Mouse (Mus musculus) left cerebral cortex, postnatal 36 days (tissue): ENCODE data around the gene Add3. TPM values are rescaled to one million over a fixed set of nuclear protein-coding genes. Genes with fewer than 3 reads are reported as not detected.

Experiments
- DNase-seq, 2 experiments: peaks; one replicate each; pipeline ENCODE4 v3.0.0; 2021 to 2022; ENCODE audit warnings: low spot score in 2 of 2, mixed read lengths in 1 of 2
- intact Hi-C: fragments of 180-260 bp; cut with DNase I; formaldehyde crosslinking; loops from one replicate; pipeline ENCODE4 v1.15.1; 2025
- total RNA-seq, 2 experiments: library from RNA; stranded (reverse); gene quantifications; 2 replicates each; pipeline ENCODE4 v1.2.3; 2021

Add3 gene
- total RNA-seq, 2 experiments from 2014 or later = 89.3 to 89.6 TPM

DNA sequence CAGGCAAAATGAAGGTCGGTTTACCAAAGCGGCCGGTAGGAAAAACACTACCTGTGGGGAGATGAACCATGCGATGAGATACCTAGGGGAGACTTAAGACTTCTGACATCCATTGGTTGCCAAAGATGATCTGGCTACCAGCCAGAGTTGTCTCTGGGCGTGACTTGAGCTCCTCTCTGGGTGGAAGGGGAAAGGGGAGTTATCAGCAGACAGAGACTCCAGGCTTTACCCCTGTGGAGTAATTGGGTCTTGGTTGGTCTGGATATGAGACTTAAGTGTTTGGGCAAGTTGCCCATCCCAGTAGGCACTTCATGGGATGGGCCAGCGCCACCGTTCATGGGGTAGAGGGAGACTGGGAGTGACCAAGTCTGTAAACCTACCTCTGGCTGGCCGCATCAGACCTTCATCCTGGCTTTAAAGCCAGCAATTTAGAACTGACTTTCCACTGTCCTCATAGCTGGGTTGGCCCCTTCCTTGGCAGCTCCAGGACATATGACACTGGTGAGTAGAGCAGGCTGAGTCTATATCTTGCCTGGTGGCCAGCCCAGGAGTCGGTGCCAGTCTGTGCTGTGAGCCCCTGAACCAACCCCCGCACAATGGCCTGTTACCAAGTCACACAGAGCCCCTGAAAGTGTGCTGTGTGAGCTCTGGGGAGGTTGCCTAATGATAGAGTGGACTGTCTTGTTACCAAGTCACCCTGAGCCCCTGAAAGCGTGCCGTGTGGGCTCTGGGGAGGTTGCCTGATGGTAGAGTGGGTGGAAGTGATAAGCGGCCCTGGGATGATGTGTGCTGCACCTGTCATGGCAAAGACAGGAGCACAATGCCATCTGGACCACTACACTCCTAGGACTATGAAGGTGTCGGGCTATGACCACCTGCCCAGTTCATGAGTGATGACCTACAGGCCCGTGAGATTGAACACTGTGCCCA, 117.7 kb downstream of the Add3 start:
- no peak for DNase-seq
- intact Hi-C loops = no loop called here

DNA sequence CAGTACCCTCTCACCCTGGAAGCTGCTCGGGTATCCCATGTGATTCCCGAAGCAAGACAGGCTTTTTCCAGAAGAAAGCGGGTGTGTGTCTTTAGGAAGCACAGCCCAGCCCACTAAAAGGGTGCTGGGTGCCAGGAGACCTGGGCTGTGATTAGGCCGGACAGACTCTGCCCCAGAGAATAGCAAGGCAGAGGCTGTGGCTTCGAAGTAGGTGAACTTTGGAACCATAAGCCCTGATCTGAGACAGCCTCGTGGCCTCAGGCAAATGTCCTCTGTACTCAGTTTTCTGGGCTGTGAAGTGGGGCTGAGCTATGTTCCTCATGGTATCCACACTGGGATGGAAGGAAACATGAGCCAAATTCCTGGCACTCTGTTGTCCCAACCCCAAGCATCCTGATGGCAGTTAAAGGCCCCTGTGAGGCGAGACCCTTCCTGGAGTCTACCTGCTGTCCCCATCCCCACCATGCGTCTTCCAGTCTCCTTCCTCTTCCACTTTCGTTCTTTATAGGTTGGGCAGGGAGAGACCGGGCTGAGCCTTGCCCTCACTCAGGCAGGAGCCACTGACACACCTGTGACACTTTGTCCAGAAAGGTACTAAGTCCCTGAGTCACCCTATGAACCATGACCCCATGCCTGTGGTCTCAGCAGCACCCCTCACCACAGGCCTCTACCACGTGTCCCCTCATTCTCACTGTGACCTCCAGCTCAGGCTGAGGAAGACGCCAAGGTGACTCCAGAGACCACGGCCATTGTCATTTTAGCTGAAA, 118.7 kb downstream of the Add3 start:
- intact Hi-C loops = no loop called here
- DNase-seq = no peak

DNA sequence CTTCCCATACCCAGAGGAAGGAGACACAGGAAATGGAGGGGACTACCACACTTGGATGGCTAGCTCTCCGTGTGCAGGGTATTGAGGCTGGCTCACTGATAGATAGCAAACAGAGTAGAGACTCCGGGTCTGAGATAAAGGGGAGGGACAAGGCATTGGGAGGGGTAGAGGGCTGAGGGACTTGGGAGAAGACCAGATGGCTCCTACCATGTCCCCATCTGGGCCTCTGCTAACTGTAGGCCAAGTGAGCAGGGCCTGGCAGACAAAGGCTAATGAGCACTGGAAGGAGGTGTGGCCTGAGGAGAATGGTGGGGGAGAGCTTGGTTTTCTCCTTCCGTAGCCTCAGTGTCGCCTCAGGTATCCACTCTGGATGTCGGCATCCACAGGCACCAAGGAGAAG, 119.3 kb downstream of the Add3 start:
- intact Hi-C loops = no loop called here
- no peak for DNase-seq

DNA sequence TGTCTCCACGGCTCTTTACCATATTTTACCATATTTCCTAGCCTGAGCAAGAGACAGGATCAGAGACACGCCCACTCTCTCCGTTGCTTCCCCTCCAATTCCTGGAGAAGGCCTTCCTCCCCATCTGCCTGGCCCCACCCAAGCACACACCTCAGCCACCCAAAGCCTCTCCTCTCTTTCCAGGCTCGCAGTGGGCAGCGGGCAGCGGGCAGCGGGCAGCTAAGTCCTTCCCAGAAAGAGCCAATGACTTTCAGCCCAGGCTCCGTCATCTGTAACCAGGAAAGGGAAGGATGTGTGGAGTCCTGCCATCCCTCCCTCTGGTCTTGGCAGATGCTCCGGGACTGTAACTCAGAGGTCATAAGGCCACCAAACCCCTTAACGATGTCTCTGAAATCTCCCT, 120.0 kb downstream of the Add3 start:
- intact Hi-C loops = no loop called here
- DNase-seq = no peak

DNA sequence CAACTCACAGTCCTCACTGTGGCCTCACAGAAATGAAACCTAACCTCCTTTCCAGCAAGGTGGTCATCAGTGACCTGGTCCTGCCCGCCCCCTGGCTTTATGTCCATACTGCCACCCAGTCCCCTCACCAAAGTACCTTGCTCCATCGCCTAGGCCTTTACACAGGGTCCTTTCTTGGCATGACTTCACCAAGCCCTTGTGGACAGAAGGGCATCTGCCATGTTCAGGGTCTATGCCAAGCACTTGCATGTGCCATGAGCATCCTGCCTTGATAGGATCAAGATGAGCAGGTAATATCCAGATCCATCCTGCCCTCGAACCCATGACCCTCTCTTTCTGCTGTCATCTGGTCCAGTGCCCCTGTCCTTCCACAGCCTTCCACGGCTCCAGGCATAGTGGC, 120.6 kb downstream of the Add3 start:
- DNase-seq = no peak
- intact Hi-C loops = no loop called here

DNA sequence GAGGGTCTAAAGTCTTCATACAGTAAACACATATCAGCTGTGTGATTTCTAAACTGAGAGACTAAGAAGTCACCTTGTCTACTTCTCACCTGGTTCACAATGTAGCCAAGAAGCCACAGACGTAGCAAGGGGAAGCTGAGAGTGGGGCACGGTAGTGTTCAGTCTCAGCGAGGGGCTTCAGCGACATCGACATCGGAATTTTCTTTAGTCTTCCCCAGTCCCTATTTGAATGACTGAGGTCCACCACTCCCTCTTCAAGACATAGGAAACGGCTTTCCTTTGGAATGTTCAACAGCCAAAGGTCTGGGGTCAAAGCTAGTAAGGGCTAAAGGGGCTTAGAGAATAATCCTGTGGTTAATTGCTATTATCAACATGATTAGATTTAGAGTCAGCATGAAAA, 121.8 kb downstream of the Add3 start:
- DNase-seq = no peak
- intact Hi-C loops = no loop called here

DNA sequence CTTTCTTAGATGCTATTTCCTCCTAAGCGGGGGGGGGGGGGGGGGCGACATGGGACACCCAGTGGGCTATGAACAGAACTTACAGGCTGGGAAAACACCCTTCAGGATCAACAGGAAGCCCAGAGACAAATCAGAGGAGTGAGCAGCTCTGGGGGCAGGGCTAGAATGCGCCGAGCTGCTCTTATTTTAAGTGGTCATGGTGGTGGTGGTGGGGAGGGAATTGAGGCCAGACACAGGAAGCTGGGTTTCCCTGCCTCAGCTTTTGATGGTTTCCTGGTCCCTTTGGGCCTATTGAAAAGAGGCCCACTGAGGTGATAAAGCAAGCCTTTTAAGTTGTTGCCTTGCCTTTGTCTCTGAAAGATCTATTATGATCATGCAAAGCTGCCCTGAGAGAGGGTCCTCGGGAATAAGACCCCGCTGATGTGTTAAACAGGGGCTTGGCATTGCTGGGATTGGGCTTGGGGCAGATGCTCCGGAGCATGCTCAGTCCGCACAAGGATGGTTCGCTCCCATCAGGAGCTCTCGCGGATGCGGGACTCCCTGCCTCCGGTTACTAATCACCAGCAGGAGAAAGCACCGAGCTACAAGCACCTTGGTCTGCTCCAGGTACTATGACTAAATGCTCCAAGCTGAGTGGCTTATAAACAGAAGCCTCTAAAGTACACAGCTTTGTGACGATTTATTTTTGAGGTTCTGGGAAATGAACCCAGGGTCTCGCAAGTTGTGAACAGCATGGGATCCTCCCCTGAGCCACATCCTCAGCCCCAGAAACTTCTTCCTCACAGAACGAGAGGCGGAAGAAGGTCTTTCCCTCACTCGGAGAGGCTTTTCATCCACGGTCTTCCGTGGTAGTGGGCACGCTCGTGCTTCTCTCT, 123.9 kb downstream of the Add3 start:
- intact Hi-C loops = no loop called here

DNA sequence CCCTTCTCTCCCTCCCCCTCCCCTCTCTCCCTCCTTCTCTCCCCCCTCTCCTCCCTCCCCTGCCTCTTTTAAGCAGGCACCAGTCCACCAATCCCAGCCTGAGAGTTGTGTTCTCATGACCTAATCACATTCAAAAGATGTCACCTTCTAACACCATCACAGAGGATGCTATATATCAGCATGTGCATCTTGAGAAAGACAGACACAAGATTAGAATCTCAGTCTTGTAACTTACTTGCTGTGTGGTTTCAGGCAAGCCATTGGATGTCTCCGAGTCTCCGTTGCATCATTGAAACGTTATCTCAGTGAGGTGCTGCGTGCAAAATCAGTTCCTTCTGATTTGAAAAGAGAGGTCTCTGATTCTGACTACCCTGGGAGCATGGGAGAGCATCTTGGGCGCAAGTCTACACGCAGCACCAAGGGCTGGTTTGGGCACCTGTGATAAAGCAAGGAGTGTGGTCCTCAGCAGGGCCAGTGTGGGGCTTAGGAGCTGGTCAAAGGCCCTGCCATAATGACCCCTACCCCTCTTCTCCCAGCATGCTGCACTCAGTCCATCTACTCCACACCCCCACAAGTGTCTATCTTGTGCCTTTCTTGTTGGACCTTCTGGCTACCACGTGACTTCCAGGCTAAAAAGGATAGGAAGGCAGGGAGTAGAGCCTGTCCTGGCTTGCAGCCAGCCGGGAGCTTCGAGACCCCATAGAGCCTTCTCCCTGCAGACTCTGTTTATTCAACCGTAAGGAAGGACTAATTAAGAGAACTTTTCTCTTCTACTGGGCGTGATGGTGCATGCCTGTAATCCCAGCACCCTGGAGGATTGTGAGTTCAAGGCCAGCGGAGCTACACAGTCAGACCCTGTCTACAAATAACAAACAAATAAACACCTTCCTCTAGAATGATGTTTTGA, 124.8 kb downstream of the Add3 start:
- DNase-seq = no peak

More for the DNA sequence above, 123.9 kb downstream of the Add3 start:
- DNase-seq = no peak

DNA sequence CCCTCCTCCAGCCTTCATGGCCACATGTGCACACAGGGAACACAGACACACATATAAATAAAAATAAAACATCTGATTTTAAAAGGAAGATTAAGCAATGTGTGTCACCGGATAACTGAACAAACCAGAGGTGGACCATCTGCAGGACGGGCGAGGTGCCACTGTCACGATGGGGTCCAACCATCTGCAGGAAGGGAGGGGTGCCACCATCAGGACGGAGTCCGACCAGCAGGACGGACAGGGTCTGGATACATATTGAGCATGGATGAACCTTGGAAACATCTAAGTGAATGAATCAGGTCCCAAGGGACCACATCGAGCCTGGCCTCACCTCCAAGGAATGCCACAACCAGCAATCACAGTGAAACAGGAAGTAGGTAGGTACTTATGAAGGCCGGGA, 127.1 kb downstream of the Add3 start:
- intact Hi-C loops = no loop called here
- no peak for DNase-seq

More for the DNA sequence above, 124.8 kb downstream of the Add3 start:
- intact Hi-C loops = no loop called here

DNA sequence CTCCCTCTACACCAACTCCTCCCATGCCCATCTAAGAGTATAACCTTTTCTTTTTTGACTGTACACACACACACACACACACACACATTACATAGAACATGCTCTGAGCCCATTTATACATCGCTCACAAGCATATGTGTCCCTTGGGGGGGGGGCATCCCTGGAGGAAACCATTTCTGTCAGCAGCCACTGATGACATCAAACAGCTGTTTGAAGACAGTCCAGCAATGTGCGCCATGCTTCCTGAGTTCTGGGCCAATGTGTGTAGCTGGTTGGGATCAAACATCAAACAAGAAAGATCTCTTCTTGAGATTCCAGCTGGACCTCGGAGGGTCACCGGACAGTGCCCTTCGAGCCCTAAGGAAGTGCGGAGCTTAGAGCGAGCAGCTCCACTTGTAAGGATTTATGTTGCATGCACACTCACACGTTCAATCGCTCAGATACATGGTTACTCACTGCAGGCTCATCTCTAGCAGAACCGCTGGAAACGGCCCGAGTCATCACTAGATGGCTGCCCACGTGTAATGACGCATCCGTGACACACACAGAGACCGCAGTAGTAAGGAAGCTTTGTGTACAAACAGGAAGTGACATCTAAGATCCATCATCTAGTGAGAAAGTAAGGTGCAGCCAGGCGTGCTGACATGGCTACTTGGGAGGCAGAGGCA, 132.9 kb downstream of the Add3 start:
- intact Hi-C loops = no loop called here
- no peak for DNase-seq

DNA sequence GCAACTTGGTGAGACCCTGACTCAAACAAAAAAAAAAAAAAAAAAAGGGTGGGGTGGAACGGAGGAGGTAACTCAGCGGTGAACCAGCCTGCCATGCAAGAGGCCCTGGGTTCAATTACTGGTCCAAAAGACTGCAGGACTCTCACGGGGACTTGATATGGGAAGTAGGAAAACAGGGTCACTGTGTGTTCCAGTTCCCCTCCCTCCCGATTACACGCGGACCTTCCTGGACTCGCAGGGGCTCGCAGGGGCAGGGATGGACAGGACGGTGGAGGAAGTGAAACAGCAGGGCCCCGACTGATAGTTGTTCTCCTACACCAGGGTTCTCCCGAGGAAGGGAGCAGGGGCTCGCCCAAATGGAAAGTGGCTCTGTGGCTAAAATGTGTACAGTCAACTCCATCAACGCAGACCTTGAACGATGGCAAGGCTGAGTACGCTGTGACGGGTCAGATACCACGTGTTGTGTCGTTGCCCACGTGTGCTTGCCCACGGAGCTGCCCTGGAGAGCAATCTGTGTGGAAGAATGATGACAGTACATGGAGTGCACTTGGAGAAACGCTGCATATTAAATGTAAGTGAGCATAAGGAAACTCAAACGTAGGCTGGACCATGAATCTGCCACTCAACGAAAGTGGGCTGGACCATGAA, 133.7 kb downstream of the Add3 start:
- no peak for DNase-seq
- intact Hi-C loops = no loop called here

DNA sequence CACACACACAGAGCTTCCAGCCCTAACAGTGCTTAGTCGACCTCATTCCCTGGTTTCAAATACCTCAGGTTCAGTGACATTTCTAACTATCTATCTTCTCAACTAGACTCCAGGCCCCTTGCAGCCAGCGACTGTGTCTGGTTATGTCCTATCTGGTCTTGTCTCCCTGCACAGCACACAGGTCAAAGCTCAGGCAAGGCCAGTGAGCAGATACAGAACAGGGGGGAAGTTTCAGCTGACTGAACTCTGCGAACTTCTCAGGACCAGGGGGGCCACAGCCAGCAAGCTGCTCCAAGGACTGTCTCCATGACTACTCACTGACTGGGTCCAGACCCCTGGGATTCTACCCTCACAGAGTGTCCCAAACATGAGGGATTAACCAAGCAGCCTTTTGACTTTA, 135.0 kb downstream of the Add3 start:
- DNase-seq = no peak
- intact Hi-C loops = no loop called here

DNA sequence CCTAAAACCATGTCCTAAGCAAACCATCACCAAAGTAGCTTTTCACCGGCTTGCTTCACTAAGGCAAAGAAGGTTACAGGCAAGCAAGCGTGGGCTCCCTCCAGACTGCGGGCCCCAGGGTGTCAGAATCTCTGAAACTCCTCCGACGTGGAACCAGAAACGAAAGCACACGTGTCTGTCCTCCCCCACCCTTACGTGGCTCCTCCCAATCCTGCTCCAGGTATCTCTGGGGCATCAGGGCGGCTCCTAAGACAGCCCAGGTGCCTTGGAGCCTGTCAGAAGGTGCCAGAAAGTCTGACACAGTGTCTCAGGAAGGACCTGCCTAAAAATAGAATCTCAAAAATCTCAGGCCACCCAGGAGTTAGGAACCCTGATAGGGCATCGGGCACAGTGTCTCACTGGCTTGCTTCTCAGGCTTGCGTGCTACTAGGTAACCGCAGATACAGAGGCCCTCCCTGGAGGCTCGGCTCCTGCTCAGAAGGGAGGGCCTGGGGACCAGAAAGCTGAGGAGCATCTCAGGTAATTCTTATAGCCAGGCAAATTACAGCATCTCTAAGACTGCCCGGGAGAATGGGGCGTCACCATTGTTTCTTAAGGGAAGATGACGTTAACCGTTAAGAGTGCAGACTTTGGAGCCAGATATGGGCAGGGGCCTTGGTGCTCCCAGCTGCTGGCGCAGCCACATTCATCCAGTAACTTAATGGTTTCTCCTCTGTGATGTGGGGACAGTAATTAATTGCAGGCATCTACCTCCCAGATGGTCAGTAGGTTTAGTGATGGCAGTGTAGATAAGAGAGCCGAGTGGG, 136.9 kb downstream of the Add3 start:
- DNase-seq = no peak
- intact Hi-C loops = no loop called here

DNA sequence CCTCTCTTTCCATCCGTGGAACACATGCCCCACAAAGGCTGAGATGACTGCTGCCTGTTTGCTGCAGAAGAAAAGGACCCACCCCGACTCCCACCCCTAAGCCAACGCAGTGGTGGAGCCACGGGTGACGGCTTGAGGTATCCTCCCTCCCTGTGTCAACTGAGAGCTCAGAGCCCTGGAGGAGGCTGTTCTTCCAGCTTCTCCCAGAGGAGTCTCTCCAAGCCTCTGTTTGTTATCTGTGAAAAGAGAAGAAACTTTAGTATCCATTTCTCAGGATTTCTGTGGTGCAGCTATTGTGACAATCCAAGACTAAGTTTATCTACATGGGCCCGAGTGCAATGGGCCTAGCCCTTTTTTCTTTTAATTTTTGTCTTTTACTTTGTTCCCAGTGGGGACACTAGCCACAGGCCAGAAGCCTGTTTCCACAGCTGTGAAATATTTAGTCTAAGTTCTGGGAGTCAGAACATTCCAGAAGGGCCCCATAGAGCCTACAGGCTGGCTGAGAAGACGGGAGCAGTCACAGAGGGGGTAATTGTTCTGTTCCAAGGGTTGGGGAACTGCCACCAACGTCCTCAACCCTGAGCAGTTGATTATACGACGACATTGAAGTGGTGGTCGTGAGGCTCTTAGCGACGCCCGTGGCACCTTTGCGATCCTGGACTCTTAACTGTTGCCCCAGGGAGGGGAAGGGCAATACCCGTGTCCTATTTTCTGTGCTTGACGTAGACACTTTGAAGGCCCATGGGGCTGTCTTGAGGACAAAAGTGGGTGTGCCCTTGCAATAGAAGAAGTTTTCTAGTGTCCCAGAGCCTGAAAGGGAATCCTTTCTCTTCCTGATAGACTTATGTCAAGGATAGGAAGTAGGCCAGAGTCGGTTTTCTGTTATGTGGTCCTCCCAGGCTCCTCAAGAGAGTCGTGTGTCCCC, 138.5 kb downstream of the Add3 start:
- intact Hi-C loops = no loop called here
- DNase-seq = no peak

DNA sequence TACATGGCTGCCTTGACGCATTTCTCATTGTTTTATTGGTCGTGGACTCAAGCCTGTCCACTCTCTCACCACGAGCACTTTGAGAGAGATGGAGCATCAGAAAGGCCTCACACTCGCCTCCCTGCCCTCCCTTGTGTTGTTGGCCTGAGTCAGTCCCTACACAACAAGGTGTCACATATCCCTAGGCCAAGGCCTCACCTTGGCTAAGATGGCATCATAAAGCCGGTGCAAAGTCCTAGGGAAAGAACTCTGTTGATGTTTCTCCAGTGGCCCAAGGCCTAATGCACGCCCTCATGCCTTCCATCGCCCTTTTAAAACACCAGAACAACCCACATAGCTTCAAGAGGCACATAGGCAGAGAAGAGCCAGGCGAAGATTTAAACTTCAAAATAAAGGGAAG, 140.0 kb downstream of the Add3 start:
- intact Hi-C loops = no loop called here

DNA sequence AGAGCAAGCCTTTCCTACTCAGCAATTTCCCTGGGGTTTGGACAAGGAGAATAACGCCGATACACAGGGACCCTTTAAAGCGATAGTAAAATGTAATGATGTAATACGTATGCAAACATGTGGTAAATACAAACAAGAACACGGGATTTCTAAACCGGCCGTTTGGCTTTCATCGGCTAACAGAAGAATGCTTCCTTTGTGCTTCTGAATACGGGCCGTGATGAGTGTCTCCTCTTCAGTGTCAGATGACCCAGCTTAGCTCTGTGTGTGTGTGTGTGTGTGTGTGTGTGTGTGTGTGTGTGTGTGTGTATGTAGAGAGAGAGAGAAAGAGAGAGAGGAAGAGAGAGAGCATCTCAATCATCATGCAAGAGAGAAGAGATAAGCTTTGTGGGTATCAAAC, 142.3 kb downstream of the Add3 start:
- intact Hi-C loops = no loop called here
- DNase-seq = no peak

More for the DNA sequence above, 140.0 kb downstream of the Add3 start:
- DNase-seq = no peak
